Mouse (Mus musculus) hindbrain, embryonic 11.5 days (tissue): ENCODE results near the gene Gm8113. TPM values are rescaled to one million over a fixed set of nuclear protein-coding genes. Genes with fewer than 3 reads are reported as not detected.
"Not testable (repeated sequence)": the region's sequence is repeated elsewhere in the genome, so short reads cannot be mapped to it uniquely, and the experiment has no call there.

Experiments
- ATAC-seq: fragments of 200-750 bp; cut with Nextera tagmentation; 2 replicates; pipeline ENCODE4 v1.8.0; 2017; ENCODE audit warnings: mild to moderate bottlenecking, moderate TSS enrichment, moderate library complexity; ENCODE audit not compliant: low FRiP score
- DNase-seq: peaks from one replicate; pipeline ENCODE4 v3.0.0-alpha.2; 2015; ENCODE audit warnings: low spot score
- H3K27ac ChIP-seq: fragments of 300-500 bp; sonication (generic); 2 replicates; pipeline ENCODE4 v1.5.1; 2014; ENCODE audit warnings: mild to moderate bottlenecking, low read depth, low read length
- H3K27me3 ChIP-seq: fragments of 300-500 bp; sonication (generic); 2 replicates; pipeline ENCODE4 v1.6.1; 2014; ENCODE audit warnings: mild to moderate bottlenecking, low read length, moderate library complexity, mixed read lengths; ENCODE audit not compliant: control insufficient read depth, insufficient read depth
- H3K36me3 ChIP-seq: fragments of 300-500 bp; sonication (generic); 2 replicates; pipeline ENCODE4 v1.6.1; 2014; ENCODE audit warnings: mild to moderate bottlenecking, low read length, moderate library complexity, mixed read lengths; ENCODE audit not compliant: control insufficient read depth, insufficient read depth
- H3K4me1 ChIP-seq: fragments of 300-500 bp; sonication (generic); replicated peaks from 2 replicates; pipeline ENCODE4 v1.6.1; 2014; ENCODE audit warnings: low read length, mixed read lengths; ENCODE audit not compliant: control insufficient read depth, insufficient read depth
- H3K4me2 ChIP-seq: fragments of 300-500 bp; sonication (generic); replicated peaks from 2 replicates; pipeline ENCODE4 v1.6.1; 2014; ENCODE audit warnings: mild to moderate bottlenecking, low read depth, low read length
- H3K4me3 ChIP-seq: fragments of 300-500 bp; sonication (generic); 2 replicates; pipeline ENCODE4 v1.5.1; 2014; ENCODE audit warnings: low read depth, low read length
- H3K9ac ChIP-seq: fragments of 300-500 bp; sonication (generic); 2 replicates; pipeline ENCODE4 v1.6.1; 2014; ENCODE audit warnings: low read depth, low read length
- H3K9me3 ChIP-seq: fragments of 300-500 bp; sonication (generic); 2 replicates; pipeline ENCODE4 v1.6.1; 2016; ENCODE audit warnings: low read length; ENCODE audit not compliant: control insufficient read depth
- WGBS: fragments of 180-500 bp; shearing (Covaris S2); extraction: QIAGEN DNeasy Blood & Tissue Kit; methylation state at CpG from one replicate; pipeline ENCODE4 v1.1.7; 2014; 5-methylcytosine and 5-hydroxymethylcytosine counted together
- polyA plus RNA-seq: library from polyadenylated mRNA; unstranded; fragments of >200 nt; fragmentation: Nextera tagmentation; extraction: Ambion mirVana; gene quantifications from 2 replicates; pipeline ENCODE4 v1.2.1, GENCODE M21; 2014

Gene Gm8113
- polyA plus RNA-seq, 1 experiment from 2014 or later: 5.8 TPM

DNA sequence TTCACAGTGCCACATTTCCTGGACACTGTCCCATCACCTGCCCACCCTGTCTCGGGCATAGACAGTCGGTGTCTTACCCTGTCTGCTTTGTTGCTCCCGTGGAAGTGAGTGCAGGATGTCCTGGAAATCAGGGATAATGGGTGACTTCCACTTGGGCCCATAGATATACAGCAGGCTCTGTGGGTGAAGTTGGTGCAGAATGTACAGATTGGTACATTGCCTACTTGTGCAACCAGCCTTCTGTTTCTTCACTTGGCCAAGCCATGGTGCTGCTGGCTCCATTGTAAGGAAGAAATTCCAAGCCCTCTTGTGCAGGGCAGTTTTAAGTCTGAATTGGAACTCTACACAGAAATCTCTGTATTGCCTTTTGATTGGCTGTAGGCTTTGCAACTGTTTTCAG is 1.7 kb upstream of the Gm8113 start, which contains the start of gene Ear10:
Gene Ear10, minus strand, starts transcription at position 101 of the 400 bp plus-strand sequence.
- ATAC-seq, H3K27ac ChIP-seq, H3K9ac ChIP-seq, H3K9me3 ChIP-seq, H3K4me2 ChIP-seq, DNase-seq, H3K4me1 ChIP-seq, H3K36me3 ChIP-seq, H3K27me3 ChIP-seq, H3K4me3 ChIP-seq: not testable (repeated sequence)
- WGBS: 81% methylated on average over 3 of the region's 3 CpGs

DNA sequence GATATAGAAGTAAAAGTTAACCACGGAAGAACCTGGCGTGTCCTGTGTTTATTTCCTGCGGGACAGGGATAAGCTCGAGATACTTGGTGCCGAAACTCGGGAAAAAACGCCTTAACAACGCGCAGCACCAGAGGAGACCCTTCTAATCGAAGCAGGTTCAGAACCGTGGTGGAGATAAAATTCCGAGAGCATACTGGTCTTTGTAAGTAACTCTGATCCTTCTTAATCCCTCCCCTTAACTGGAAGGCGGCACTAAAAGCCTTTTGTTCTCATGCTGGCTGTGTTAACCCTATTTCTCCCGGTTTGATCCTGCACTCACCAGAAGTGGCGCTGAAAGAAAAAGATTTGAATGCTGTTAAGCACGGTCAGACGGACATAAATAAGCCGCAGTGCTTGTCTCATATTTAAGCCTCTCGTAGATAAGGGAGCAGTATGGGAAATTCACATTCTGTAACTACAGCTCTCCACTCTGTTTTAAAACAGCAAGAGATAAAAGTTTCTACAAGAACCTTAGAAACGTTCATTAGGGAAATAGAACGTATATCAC is 287 bp downstream of the Gm8113 start:
- peak; percentile 71 for DNase-seq
- not testable (repeated sequence) for H3K4me1 ChIP-seq, H3K36me3 ChIP-seq, H3K9me3 ChIP-seq, H3K27me3 ChIP-seq
- 4% methylated on average over 21 of the region's 21 CpGs for WGBS
- H3K9ac ChIP-seq: peak overlapping the region; percentile 64
- peak overlapping the region; percentile 42 for H3K4me3 ChIP-seq
- H3K4me2 ChIP-seq: peak overlapping the region; percentile 28
- H3K27ac ChIP-seq: peak overlapping the region; percentile 70; the same call in 1 of the 2 replicates
- peak; percentile 93 for ATAC-seq

DNA sequence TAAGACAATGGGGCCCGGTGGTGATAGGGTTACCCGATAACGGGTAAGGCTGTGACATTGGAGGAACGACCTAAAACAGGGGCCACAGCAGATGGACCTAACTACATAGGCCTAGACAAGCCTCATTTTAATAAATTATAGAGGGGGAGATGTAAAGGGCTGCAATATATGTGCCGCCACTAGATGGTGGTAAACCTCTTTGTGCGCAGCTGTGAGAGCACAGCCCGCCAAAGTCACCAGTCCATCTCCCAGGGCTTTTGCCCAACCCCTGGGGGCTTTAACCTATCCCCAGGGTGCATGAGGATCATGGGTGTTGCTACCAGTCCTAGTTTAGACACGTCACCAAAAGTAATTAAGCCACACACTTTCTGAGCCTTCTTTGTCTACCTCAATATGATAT is 7.8 kb downstream of the Gm8113 start:
- not testable (repeated sequence) for H3K9ac ChIP-seq, H3K4me2 ChIP-seq, H3K4me3 ChIP-seq, H3K27me3 ChIP-seq, ATAC-seq, H3K4me1 ChIP-seq, H3K36me3 ChIP-seq, H3K9me3 ChIP-seq, H3K27ac ChIP-seq
- DNase-seq: peak; percentile 73
- WGBS: 26% methylated on average over 8 of the region's 8 CpGs

DNA sequence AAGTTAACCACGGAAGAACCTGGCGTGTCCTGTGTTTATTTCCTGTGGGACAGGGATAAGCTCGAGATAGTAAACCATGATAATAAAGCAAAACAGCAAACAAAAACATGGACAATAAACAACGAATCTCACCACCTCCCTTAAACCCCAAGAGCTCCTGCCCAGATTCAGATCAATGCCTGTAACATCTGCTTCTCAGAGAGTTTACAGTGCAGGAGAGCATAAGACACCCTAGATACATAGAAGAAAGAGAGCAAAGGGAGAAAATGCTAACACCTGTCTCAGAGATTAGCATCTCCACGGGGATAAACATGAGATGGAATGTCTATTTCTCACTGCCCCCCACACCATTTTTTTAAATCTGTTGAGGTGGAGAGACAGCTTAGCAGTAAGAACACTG is 8.2 kb downstream of the Gm8113 start:
- not testable (repeated sequence) for ATAC-seq, H3K27me3 ChIP-seq, H3K4me2 ChIP-seq, DNase-seq, H3K4me3 ChIP-seq, H3K4me1 ChIP-seq, H3K9me3 ChIP-seq, H3K36me3 ChIP-seq, H3K9ac ChIP-seq, H3K27ac ChIP-seq
- 56% methylated on average over 5 of the region's 5 CpGs for WGBS

DNA sequence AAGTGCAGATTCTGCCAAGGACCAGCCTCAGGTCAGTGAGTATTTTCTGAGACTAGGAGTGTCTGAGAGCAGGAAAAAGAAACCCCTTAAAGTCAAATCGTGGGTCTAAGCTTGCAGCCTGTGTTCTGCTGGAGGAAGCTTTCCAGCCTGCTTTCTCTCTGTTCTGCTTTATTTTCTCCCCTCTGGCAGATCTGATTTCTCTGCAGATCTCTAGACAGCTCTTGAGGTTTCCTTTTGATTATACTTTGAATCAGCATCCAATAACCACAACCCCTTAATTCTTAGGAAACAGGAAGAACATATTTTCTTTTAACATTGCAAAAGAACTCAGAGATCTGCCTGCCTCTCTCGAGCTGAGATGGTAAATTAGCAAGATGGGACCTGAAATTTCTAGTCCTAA is 28.2 kb downstream of the Gm8113 start:
- H3K27me3 ChIP-seq, H3K27ac ChIP-seq, H3K4me2 ChIP-seq, H3K36me3 ChIP-seq, H3K9ac ChIP-seq, H3K9me3 ChIP-seq, ATAC-seq, DNase-seq, H3K4me3 ChIP-seq, H3K4me1 ChIP-seq: not testable (repeated sequence)
- WGBS: 67% methylated on average over 1 of the region's 2 CpGs

DNA sequence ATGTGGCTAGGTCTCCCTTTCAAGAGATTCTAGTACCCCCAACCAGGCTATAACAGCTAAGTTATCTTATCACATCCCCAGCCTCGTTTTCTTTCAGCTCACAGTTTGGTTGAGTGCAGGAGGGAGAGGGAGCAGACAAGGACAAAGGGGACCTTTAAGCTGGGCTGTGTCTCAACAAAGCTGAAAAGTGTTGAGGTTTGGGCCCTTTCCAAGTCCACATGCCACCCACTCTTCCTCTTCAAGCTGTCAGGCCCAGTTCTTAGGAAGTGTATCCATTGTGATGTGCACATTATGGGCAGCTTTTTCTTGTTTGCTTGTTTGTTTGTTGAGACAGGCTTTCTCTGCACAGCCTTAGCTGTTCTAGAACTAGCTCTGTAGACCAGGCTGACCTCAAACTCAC is 29.9 kb downstream of the Gm8113 start:
- H3K4me2 ChIP-seq, ATAC-seq, H3K27me3 ChIP-seq, H3K9ac ChIP-seq, H3K27ac ChIP-seq, H3K9me3 ChIP-seq, H3K4me3 ChIP-seq, H3K4me1 ChIP-seq, H3K36me3 ChIP-seq, DNase-seq: not testable (repeated sequence)
- WGBS: no CpG with 5 or more reads among the region's 1 CpGs

DNA sequence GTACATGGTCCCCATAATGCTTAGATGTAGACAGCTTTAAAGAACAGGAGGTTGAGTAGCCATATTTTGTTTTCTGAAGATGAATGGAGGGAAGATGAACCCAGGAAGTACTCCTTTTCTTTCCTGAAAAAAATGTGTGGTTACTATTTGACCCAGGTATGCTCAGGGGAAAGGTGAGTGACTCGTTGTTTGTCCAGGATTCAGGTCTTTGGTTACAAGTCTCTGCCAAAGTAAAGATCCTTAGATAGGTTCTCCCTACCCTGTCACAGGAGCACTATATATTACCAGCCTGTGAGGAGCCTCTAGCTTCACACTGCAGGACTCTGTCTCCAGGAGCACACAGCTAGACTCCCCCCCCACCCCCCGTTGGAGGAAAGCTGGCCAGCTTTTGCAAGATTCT is 31.6 kb downstream of the Gm8113 start, which contains the start of gene Ang5:
Gene Ang5, plus strand, starts transcription at position 301 of the 400 bp plus-strand sequence.
- WGBS: no CpG with 5 or more reads among the region's 2 CpGs
- H3K4me2 ChIP-seq, H3K27ac ChIP-seq, H3K9me3 ChIP-seq, H3K4me1 ChIP-seq, H3K36me3 ChIP-seq, H3K9ac ChIP-seq, DNase-seq, ATAC-seq, H3K27me3 ChIP-seq, H3K4me3 ChIP-seq: not testable (repeated sequence)

Other genes starting within 250 kb of the Gm8113 start
- gene Gm8165, start 248.2 kb upstream of the Gm8113 start, polyA plus RNA-seq: not detected in 2 replicates
- gene Gm7324, start 227.6 kb upstream of the Gm8113 start, polyA plus RNA-seq: 1.6 TPM in 2 replicates
- not detected in 2 replicates for gene Gm16506, start 197.9 kb upstream of the Gm8113 start, polyA plus RNA-seq
- not detected in 2 replicates for gene Gm6526, start 177.5 kb upstream of the Gm8113 start, polyA plus RNA-seq
- not detected in 2 replicates for gene Gm8180, start 140.6 kb upstream of the Gm8113 start, polyA plus RNA-seq
- not detected in 2 replicates for gene Ear1, start 49.9 kb upstream of the Gm8113 start, polyA plus RNA-seq
- not detected in 2 replicates for gene Ear10, start 1.8 kb upstream of the Gm8113 start, polyA plus RNA-seq
- gene Ang5, start 31.7 kb downstream of the Gm8113 start, polyA plus RNA-seq: not detected in 2 replicates
- gene Ang6, start 76.9 kb downstream of the Gm8113 start, polyA plus RNA-seq: not detected in 2 replicates
- not detected in 2 replicates for gene Ear2, start 177.3 kb downstream of the Gm8113 start, polyA plus RNA-seq
- not detected in 2 replicates for gene Gm3327, start 198.5 kb downstream of the Gm8113 start, polyA plus RNA-seq